18 mouse cellular contexts compared by ENCODE assay signal in genomic region chr17:45746755-45747154, GRCm38 (mm10). TPM values are rescaled to one million over a fixed set of nuclear protein-coding genes. Genes with fewer than 3 reads are reported as not detected.
DNase-seq lines count a peak whose midpoint lies in the region; ATAC-seq lines count a peak whose summit lies in the region.
"Had no signal": no experiment of that assay in that cellular context is flagged by ENCODE, and none has a peak within 500 bp of the region (broad histone marks: within the 10 kb centered on the region; RNA-seq: fewer than 3 reads in every experiment).

No protein-coding gene starts in this region.

- 0 out of 2 replicates have a peak, but pooled peaks cover 3% of the 10 kb centered on the region for H3K27me3 ChIP-seq in liver, embryonic 13.5 days
- no peaks in the 10 kb centered on the region for H3K27me3 ChIP-seq in liver, embryonic 11.5 days (replicated peaks; ENCODE audit: control insufficient read depth, insufficient read depth, low read length)

- intact Hi-C loops in heart, postnatal 25 days (cut with DNase I): no loop called here

- ATAC-seq in liver, embryonic 13.5 days (ENCODE audit: low read depth): no peak
- ATAC-seq in liver, embryonic 11.5 days (replicated peaks; ENCODE audit: low FRiP score): no peak
- peak; percentile 64 for ATAC-seq in granulocyte monocyte progenitor cell, adult 5-6 weeks (replicated peaks; ENCODE audit: poor library complexity, severe bottlenecking)
- ATAC-seq in megakaryocyte-erythroid progenitor cell, adult 5-6 weeks (replicated peaks; ENCODE audit: low FRiP score, low TSS enrichment, poor library complexity, severe bottlenecking): no peak
- ATAC-seq: intestine, postnatal 0 days had no signal

- H3K27ac ChIP-seq in liver, embryonic 13.5 days: peak overlapping the region; percentile 73
- H3K27ac ChIP-seq in liver, embryonic 11.5 days (ENCODE audit: low read depth, low read length): no peak overlapping the region
- H3K27ac ChIP-seq: left cerebral cortex, adult 2 months had no signal

- no peak overlapping the region for H3K4me3 ChIP-seq in liver, embryonic 13.5 days (replicated peaks)
- no peak overlapping the region for H3K4me3 ChIP-seq in liver, embryonic 11.5 days (ENCODE audit: low read depth, low read length)
- H3K4me3 ChIP-seq: erythroblast, embryonic 14.5 days; left cerebral cortex, adult 2 months had no signal

- H3K4me2 ChIP-seq in liver, embryonic 13.5 days: no peak overlapping the region
- H3K4me2 ChIP-seq in liver, embryonic 11.5 days: no peak overlapping the region

- WGBS in liver, embryonic 13.5 days (ENCODE audit: insufficient replicate concordance): 57% methylated on average over 12 of the region's 12 CpGs
- 73% methylated on average over 12 of the region's 12 CpGs for WGBS in liver, embryonic 11.5 days

- DNase-seq in liver, embryonic 13.5 days: no peak
- DNase-seq in liver, embryonic 11.5 days (ENCODE audit: low spot score): no peak
- DNase-seq in CD4-positive, CD25-positive, alpha-beta regulatory T cell, adult 2 months (ENCODE audit: low read depth, low spot score): peak; percentile 72
- DNase-seq in natural killer cell, adult 2 months (ENCODE audit: low spot score in 2 of 2): peak; percentile 84 to 90
- no peak for DNase-seq in layer of hippocampus, adult 18-20 months (ENCODE audit: low spot score in 2 of 2)
- no peak for DNase-seq in heart, postnatal 25 days (ENCODE audit: low spot score)
- DNase-seq: cerebellum, adult 2 months; embryo, embryonic 11 days; heart, postnatal 4 days; kidney, postnatal 36 days; lung, postnatal 36 days; spleen, adult 18-20 months had no signal

- H3K36me3 ChIP-seq in liver, embryonic 13.5 days: no peaks in the 10 kb centered on the region
- H3K36me3 ChIP-seq in liver, embryonic 11.5 days (ENCODE audit: control insufficient read depth, insufficient read depth, low read length): no peaks in the 10 kb centered on the region

- H3K9me3 ChIP-seq in liver, embryonic 13.5 days (replicated peaks): no peaks in the 10 kb centered on the region
- H3K9me3 ChIP-seq in liver, embryonic 11.5 days (ENCODE audit: control insufficient read depth, low read length): no peaks in the 10 kb centered on the region

- peaks cover 73% of the 10 kb centered on the region for H3K4me1 ChIP-seq in liver, embryonic 13.5 days (replicated peaks)
- peaks cover 45% of the 10 kb centered on the region for H3K4me1 ChIP-seq in liver, embryonic 11.5 days (replicated peaks; ENCODE audit: control insufficient read depth, insufficient read depth, low read length)

- H3K9ac ChIP-seq in liver, embryonic 13.5 days: peak overlapping the region; percentile 12; the same call in 1 of the 2 replicates
- no peak overlapping the region; the same call in 1 of the 2 replicates for H3K9ac ChIP-seq in liver, embryonic 11.5 days (ENCODE audit: low read depth, low read length)

RNA-seq across cellular contexts. Expression of gene 1600014C23Rik, which starts 13.1 kb away (rescaled TPM):
- polyA plus RNA-seq in liver, embryonic 13.5 days (2015; fragmentation: Nextera tagmentation; extraction: Ambion mirVana): not detected in 2 replicates
- not detected in 2 replicates for polyA plus RNA-seq in liver, embryonic 11.5 days (2014; fragmentation: Nextera tagmentation; extraction: Ambion mirVana)
- total RNA-seq in granulocyte monocyte progenitor cell, adult 5-6 weeks (2014; fragmentation: Nextera tagmentation): not detected in 2 replicates
- total RNA-seq in granulocyte monocyte progenitor cell, adult 5-6 weeks (2017): not detected in 2 replicates
- total RNA-seq in megakaryocyte-erythroid progenitor cell, adult 5-6 weeks (2014; fragmentation: Nextera tagmentation): not detected in 2 replicates
- total RNA-seq in megakaryocyte-erythroid progenitor cell, adult 5-6 weeks (2017): not detected in 2 replicates
- total RNA-seq in layer of hippocampus, adult 18-20 months (2021): not detected
- under 1 TPM; 0.55 to 0.75 TPM for total RNA-seq in heart, postnatal 25 days (2021)
- total RNA-seq: left cerebral cortex, adult 2 months had no signal
- polyA plus RNA-seq: erythroblast, embryonic 14.5 days; intestine, postnatal 0 days; thymus, postnatal 0 days had no signal

Comparison
In these comparisons a context has a peak if more than half of its experiments do, and no peak if none do; other contexts are left out.
1. DNase-seq: peak in CD4-positive, CD25-positive, alpha-beta regulatory T cell, adult 2 months (single experiment) and natural killer cell, adult 2 months (2 of 2); none in liver, embryonic 13.5 days (single experiment), liver, embryonic 11.5 days (single experiment), layer of hippocampus, adult 18-20 months (0 of 2) and heart, postnatal 25 days (single experiment).